Mouse (Mus musculus) liver, postnatal 0 days (tissue): Measurements from ENCODE around the gene Syn3.

ENCODE experiments used
- CTCF ChIP-seq: sonication (generic); IDR thresholded peaks from 2 replicates; pipeline ENCODE4 v1.5.1; 2016; ENCODE audit warnings: antibody characterized with exemption, low read depth
- EP300 ChIP-seq: IDR thresholded peaks from 2 replicates; pipeline ENCODE4 v1.6.1; 2016; ENCODE audit warnings: antibody characterized with exemption, low read depth, mild to moderate bottlenecking

- no peak for TF ChIP-seq EP300
- TF ChIP-seq CTCF, result no peak
Measured at GRCm38 (mm10) chr10:86321194-86321593, 177.5 kb downstream of the Syn3 start.
